Mouse (Mus musculus): ENCODE results near the gene Nxn. TPM values are rescaled to one million over a fixed set of nuclear protein-coding genes. Genes with fewer than 3 reads are reported as not detected.
A peak's percentile ranks its signal among the peaks of the same experiment; 100 is the strongest.

Gene Nxn
- polyA plus RNA-seq, 1 experiment, result 24.7 TPM

DNA sequence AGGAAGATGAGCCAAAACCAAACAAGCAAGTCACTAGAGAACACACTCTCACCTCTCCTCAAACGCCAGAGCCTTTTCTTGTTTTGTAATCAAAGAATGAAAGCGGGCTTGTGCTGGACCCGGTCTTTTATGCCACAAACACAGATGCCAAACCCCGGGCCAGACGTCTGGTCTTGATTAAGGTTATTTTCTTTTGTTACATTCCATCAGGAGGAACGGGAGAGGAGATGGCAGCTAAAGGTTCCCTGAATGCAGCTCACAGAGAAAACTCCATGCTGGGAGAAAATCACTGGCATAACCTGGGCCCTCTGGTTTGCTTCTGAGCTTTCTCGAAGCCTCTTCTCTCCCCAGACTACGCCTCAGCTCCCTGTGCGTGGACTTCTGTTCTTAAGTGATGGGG lies 55.9 kb downstream of the Nxn start:
- Histone ChIP-seq H3K27ac (ENCODE audit: control insufficient read depth, insufficient read depth, low read length) (no peak overlapping the region), H3K27me3 (ENCODE audit: control insufficient read depth, insufficient read depth, low read length) (no peaks in the 10 kb centered on the region), H3K4me3 (ENCODE audit: control insufficient read depth, insufficient read depth, low read length) (no peak overlapping the region), H3K4me1 (replicated peaks; ENCODE audit: control insufficient read depth, insufficient read depth, low read length) (no peaks in the 10 kb centered on the region), H3K36me3 (ENCODE audit: control insufficient read depth, insufficient read depth, low read length) (no peaks in the 10 kb centered on the region)
- no peak for DNase-seq
- TF ChIP-seq POLR2A (IDR thresholded peaks at IDR 0.05; ENCODE audit: control insufficient read depth, extremely low read depth, insufficient read depth, low read length, poor library complexity) (no peak), CTCF (IDR thresholded peaks at IDR 0.05; ENCODE audit: borderline replicate concordance, control insufficient read depth, extremely low read depth, insufficient read depth, low read length, poor library complexity) (no peak)
- 94% methylated on average over 9 of the region's 9 CpGs for WGBS

DNA sequence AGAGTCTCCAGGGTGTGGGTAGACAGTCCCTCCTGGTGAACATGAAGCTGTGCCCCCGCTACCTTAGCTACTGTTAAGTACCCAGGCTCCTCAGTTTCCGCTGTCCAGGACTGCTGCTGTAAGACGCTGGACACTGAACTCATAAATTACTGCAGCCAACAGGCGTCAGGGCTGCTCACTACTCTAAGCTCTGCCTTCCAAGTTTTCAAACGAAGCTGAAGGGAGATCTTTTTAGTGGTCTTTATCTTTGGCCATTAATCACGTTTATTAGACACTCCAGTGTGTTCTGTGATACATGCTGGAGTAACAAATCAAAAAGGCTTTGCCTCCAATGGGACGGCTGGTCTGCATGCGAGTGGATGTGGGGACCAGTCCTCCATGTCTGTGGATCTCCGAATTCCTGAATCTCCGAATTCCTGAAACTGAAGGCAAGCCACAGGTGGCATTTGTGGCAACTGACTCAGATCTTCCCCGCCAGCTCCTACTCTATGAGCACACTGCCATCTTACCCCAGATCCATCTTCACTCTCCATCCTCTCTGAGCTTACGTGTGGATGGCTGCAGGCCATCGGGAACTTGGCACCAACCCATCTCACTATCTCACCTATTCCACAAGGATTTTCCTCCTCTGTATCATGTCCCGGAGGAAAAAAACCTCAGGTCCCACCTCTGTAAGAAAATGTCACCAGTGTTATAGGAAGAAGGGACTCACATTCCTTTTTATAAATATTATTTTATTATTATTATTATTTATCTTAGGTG lies 56.9 kb downstream of the Nxn start:
- H3K27me3 ChIP-seq (ENCODE audit: control insufficient read depth, insufficient read depth, low read length), result no peaks in the 10 kb centered on the region
- no peak for DNase-seq
- 91% methylated on average over 14 of the region's 14 CpGs for WGBS

DNA sequence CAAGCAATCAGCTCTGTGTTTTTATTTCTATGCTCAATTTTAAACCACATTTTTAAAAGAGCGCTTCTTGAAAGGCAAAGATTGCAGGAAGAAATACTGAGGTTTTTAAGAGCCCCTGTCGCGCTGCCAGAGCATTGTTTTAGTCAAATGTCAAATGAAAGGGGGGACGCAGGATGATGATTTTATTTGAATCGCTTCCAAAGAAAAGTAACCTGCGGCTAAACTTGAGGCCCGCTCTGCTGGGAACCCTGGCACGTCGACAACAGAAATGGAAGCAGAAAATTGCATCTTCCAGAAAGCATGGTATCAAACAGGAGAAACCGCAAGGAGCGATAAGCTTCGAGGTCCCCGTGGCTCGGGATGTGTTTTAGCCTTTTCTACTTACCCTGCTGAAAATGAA lies 57.8 kb downstream of the Nxn start:
- Histone ChIP-seq H3K36me3 (ENCODE audit: control insufficient read depth, insufficient read depth, low read length) (no peaks in the 10 kb centered on the region), H3K27ac (ENCODE audit: control insufficient read depth, insufficient read depth, low read length) (no peak overlapping the region), H3K27me3 (ENCODE audit: control insufficient read depth, insufficient read depth, low read length) (no peaks in the 10 kb centered on the region), H3K4me1 (replicated peaks; ENCODE audit: control insufficient read depth, insufficient read depth, low read length) (no peaks in the 10 kb centered on the region), H3K4me3 (ENCODE audit: control insufficient read depth, insufficient read depth, low read length) (no peak overlapping the region)
- TF ChIP-seq POLR2A (IDR thresholded peaks at IDR 0.05; ENCODE audit: control insufficient read depth, extremely low read depth, insufficient read depth, low read length, poor library complexity) (no peak), CTCF (IDR thresholded peaks at IDR 0.05; ENCODE audit: borderline replicate concordance, control insufficient read depth, extremely low read depth, insufficient read depth, low read length, poor library complexity) (no peak)
- no peak for DNase-seq
- WGBS, result 96% methylated on average over 14 of the region's 14 CpGs

More for the DNA sequence above, 56.9 kb downstream of the Nxn start:
- Histone ChIP-seq H3K4me3 (ENCODE audit: control insufficient read depth, insufficient read depth, low read length) (no peak overlapping the region), H3K27ac (ENCODE audit: control insufficient read depth, insufficient read depth, low read length) (no peak overlapping the region), H3K4me1 (replicated peaks; ENCODE audit: control insufficient read depth, insufficient read depth, low read length) (no peaks in the 10 kb centered on the region), H3K36me3 (ENCODE audit: control insufficient read depth, insufficient read depth, low read length) (no peaks in the 10 kb centered on the region)
- no peak for TF ChIP-seq CTCF (IDR thresholded peaks at IDR 0.05; ENCODE audit: borderline replicate concordance, control insufficient read depth, extremely low read depth, insufficient read depth, low read length, poor library complexity)
- TF ChIP-seq POLR2A (IDR thresholded peaks at IDR 0.05; ENCODE audit: control insufficient read depth, extremely low read depth, insufficient read depth, low read length, poor library complexity), result no peak

DNA sequence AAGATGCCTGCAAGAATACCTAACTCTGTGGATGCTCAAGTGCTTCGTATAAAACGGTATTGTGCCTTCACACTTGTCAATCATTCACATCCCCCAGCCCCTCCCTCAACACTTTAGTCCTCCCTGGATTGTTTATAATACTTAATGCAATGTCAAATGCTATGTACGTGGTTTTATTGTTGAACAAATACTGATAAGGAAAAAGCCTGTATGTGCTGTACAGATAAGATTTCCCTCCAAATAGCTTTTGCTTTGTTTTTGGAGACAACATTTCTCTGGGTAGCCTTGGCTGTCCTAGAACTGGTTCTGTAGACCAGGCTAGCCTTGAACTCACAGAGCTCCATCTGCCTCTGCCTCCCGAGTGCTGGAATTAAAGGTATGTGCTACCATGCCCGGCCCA lies 59.1 kb downstream of the Nxn start:
- Histone ChIP-seq H3K27ac (ENCODE audit: control insufficient read depth, insufficient read depth, low read length) (no peak overlapping the region), H3K4me1 (replicated peaks; ENCODE audit: control insufficient read depth, insufficient read depth, low read length) (no peaks in the 10 kb centered on the region), H3K4me3 (ENCODE audit: control insufficient read depth, insufficient read depth, low read length) (no peak overlapping the region), H3K36me3 (ENCODE audit: control insufficient read depth, insufficient read depth, low read length) (no peaks in the 10 kb centered on the region), H3K27me3 (ENCODE audit: control insufficient read depth, insufficient read depth, low read length) (no peaks in the 10 kb centered on the region)
- DNase-seq, result no peak
- TF ChIP-seq CTCF (IDR thresholded peaks at IDR 0.05; ENCODE audit: borderline replicate concordance, control insufficient read depth, extremely low read depth, insufficient read depth, low read length, poor library complexity) (no peak), POLR2A (IDR thresholded peaks at IDR 0.05; ENCODE audit: control insufficient read depth, extremely low read depth, insufficient read depth, low read length, poor library complexity) (no peak)
- WGBS, result 95% methylated on average over 5 of the region's 5 CpGs

DNA sequence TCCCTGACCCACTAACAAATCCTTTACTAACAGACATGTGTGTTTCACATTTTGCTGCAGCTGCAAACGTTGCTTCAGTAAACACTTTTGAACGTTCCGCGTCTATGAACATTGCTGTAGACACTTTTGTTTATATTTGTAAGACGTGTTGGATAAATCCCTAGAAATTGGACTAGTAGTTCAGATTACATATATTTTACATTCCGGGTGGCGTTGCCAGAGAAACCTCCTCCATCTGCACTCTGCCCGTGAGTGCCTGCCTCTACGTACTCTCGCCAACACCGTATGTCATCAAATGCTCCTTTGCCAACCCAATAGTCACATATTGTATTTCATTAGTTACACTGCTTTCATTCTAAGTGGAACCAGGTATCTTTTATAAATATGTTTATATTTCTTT lies 59.8 kb downstream of the Nxn start:
- Histone ChIP-seq H3K4me3 (ENCODE audit: control insufficient read depth, insufficient read depth, low read length) (no peak overlapping the region), H3K4me1 (replicated peaks; ENCODE audit: control insufficient read depth, insufficient read depth, low read length) (no peaks in the 10 kb centered on the region), H3K27me3 (ENCODE audit: control insufficient read depth, insufficient read depth, low read length) (no peaks in the 10 kb centered on the region), H3K36me3 (ENCODE audit: control insufficient read depth, insufficient read depth, low read length) (no peaks in the 10 kb centered on the region), H3K27ac (ENCODE audit: control insufficient read depth, insufficient read depth, low read length) (no peak overlapping the region)
- DNase-seq, result no peak
- TF ChIP-seq POLR2A (IDR thresholded peaks at IDR 0.05; ENCODE audit: control insufficient read depth, extremely low read depth, insufficient read depth, low read length, poor library complexity), result no peak
- WGBS, result 95% methylated on average over 11 of the region's 11 CpGs

DNA sequence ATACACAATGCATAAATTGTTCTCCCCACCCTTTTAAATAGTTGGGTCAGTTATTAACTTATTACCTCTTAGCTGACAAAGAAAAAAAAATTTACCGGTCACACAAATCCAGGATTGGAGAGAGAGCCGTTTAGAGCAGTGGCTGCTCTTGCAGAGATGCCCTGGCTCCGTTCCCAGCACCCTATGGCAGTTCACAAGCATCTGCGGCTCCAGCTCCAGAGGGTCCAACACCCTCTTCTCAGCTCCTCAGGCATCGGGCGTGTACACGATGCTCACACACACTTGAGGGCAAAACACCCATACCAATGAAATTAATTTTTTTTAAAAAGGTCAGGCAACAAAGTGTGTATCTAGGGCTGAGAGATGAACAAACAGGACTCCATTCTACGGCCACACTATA lies 60.3 kb downstream of the Nxn start:
- H3K27ac ChIP-seq (ENCODE audit: control insufficient read depth, insufficient read depth, low read length), result no peak overlapping the region
- TF ChIP-seq POLR2A (IDR thresholded peaks at IDR 0.05; ENCODE audit: control insufficient read depth, extremely low read depth, insufficient read depth, low read length, poor library complexity) (no peak), CTCF (IDR thresholded peaks at IDR 0.05; ENCODE audit: borderline replicate concordance, control insufficient read depth, extremely low read depth, insufficient read depth, low read length, poor library complexity) (no peak)
- no peaks in the 10 kb centered on the region for H3K4me1 ChIP-seq (replicated peaks; ENCODE audit: control insufficient read depth, insufficient read depth, low read length)

DNA sequence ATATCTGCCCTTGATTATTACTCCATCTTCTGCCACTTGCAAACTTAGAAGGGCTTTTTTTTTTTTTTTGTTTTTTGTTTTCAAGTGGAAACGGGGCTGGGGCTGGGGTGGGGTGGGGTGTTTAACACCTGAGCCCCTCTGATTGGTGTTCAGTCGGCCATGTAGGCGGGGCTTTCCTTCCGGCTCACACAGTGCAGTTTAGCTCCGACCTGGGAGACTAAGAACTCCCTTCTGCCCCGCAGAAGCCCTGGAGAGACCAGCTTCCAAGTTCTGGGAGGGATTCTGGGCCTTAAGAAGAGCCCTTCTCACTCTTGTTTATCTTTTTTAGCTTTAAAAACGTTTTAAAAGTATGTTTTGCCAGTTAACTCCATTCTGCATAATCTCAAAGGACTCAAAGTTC lies 61.2 kb downstream of the Nxn start:
- no peaks in the 10 kb centered on the region for H3K27me3 ChIP-seq (ENCODE audit: control insufficient read depth, insufficient read depth, low read length)
- no peaks in the 10 kb centered on the region for H3K36me3 ChIP-seq (ENCODE audit: control insufficient read depth, insufficient read depth, low read length)
- H3K27ac ChIP-seq (ENCODE audit: control insufficient read depth, insufficient read depth, low read length), result no peak overlapping the region
- TF ChIP-seq CTCF (IDR thresholded peaks at IDR 0.05; ENCODE audit: borderline replicate concordance, control insufficient read depth, extremely low read depth, insufficient read depth, low read length, poor library complexity), result no peak
- TF ChIP-seq POLR2A (IDR thresholded peaks at IDR 0.05; ENCODE audit: control insufficient read depth, extremely low read depth, insufficient read depth, low read length, poor library complexity), result no peak
- H3K4me1 ChIP-seq (replicated peaks; ENCODE audit: control insufficient read depth, insufficient read depth, low read length), result no peaks in the 10 kb centered on the region
- H3K4me3 ChIP-seq (ENCODE audit: control insufficient read depth, insufficient read depth, low read length), result no peak overlapping the region
- DNase-seq, result peak; percentile 57
- 12% methylated on average over 7 of the region's 7 CpGs for WGBS

More for the DNA sequence above, 60.3 kb downstream of the Nxn start:
- no peaks in the 10 kb centered on the region for H3K27me3 ChIP-seq (ENCODE audit: control insufficient read depth, insufficient read depth, low read length)
- no peak overlapping the region for H3K4me3 ChIP-seq (ENCODE audit: control insufficient read depth, insufficient read depth, low read length)
- H3K36me3 ChIP-seq (ENCODE audit: control insufficient read depth, insufficient read depth, low read length), result no peaks in the 10 kb centered on the region
- no peak for DNase-seq
- WGBS, result 94% methylated on average over 8 of the region's 8 CpGs

All from thymus, adult 2 months (tissue).